Mouse (Mus musculus) neural tube, embryonic 11.5 days (tissue): ENCODE measurements at regions not wholly inside any gene's neighbourhood (a gene's known extent, or its start where the extent isn't known, plus 50 kb on each side); places are given as distances from the start of the nearest gene placed in this dataset.

ENCODE experiments used
- ATAC-seq: fragments of 200-750 bp; cut with Nextera tagmentation; 2 replicates; pipeline ENCODE4 v1.8.0; 2017; ENCODE audit warnings: moderate number of reproducible peaks, mild to moderate bottlenecking, moderate TSS enrichment, moderate library complexity; ENCODE audit not compliant: insufficient read depth, low FRiP score, low TSS enrichment
- DNase-seq: peaks from one replicate; pipeline ENCODE4 v3.0.0-alpha.2; 2015; ENCODE audit warnings: low spot score
- H3K27ac ChIP-seq: fragments of 300-500 bp; sonication (generic); 2 replicates; pipeline ENCODE4 v1.5.1; 2014; ENCODE audit warnings: low read depth, mild to moderate bottlenecking, low read length
- H3K27me3 ChIP-seq: fragments of 300-500 bp; sonication (generic); 2 replicates; pipeline ENCODE4 v1.6.1; 2014; ENCODE audit warnings: mild to moderate bottlenecking, low read length, mixed read lengths; ENCODE audit not compliant: control insufficient read depth, insufficient read depth
- H3K36me3 ChIP-seq: fragments of 300-500 bp; sonication (generic); 2 replicates; pipeline ENCODE4 v1.6.1; 2014; ENCODE audit warnings: mild to moderate bottlenecking, low read length, moderate library complexity, mixed read lengths; ENCODE audit not compliant: control insufficient read depth, insufficient read depth
- H3K4me1 ChIP-seq: fragments of 300-500 bp; sonication (generic); 2 replicates; pipeline ENCODE4 v1.6.1; 2014; ENCODE audit warnings: low read length, mixed read lengths; ENCODE audit not compliant: control insufficient read depth, insufficient read depth
- H3K4me2 ChIP-seq: fragments of 300-500 bp; sonication (generic); 2 replicates; pipeline ENCODE4 v1.6.1; 2014; ENCODE audit warnings: low read depth, mild to moderate bottlenecking, moderate library complexity
- H3K4me3 ChIP-seq: fragments of 300-500 bp; sonication (generic); 2 replicates; pipeline ENCODE4 v1.5.1; 2014; ENCODE audit warnings: low read depth, low read length
- H3K9ac ChIP-seq: fragments of 300-500 bp; sonication (generic); 2 replicates; pipeline ENCODE4 v1.6.1; 2014; ENCODE audit warnings: mild to moderate bottlenecking, low read length
- H3K9me3 ChIP-seq: fragments of 300-500 bp; sonication (generic); 2 replicates; pipeline ENCODE4 v1.6.1; 2016; ENCODE audit warnings: low read length; ENCODE audit not compliant: control insufficient read depth
- WGBS: fragments of 180-500 bp; shearing (Covaris S2); extraction: QIAGEN DNeasy Blood & Tissue Kit; methylation state at CpG from one replicate; pipeline ENCODE4 v1.1.7; 2014; 5-methylcytosine and 5-hydroxymethylcytosine counted together

DNA sequence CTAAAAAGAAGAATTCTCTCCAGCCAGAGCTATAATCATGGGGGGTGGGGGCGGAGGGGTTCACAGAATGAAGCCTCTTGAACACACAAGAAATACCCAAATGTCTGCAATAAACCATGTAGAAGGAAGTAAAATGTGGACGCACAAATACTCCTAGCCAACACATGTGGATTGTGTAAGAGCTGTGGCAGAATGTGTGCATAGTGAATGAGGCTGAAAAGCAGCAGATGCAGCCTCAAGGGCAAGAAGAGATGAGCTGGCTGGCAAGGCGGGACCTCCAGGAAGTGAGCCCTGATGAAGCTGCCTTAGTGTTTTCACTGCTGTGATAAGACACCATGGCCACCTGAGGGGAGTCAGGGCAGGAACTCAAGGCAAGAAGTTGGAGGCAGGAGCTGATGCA is 53.3 kb upstream of the Arhgap28 start:
- Histone ChIP-seq H3K27ac (no peak overlapping the region), H3K4me1 (no peaks in the 10 kb centered on the region), H3K9me3 (no peaks in the 10 kb centered on the region), H3K4me2 (no peak overlapping the region), H3K9ac (no peak overlapping the region), H3K4me3 (no peak overlapping the region), H3K36me3 (no peaks in the 10 kb centered on the region), H3K27me3 (no peaks in the 10 kb centered on the region)
- ATAC-seq = no peak
- 90% methylated on average over 3 of the region's 3 CpGs for WGBS
- DNase-seq = no peak

- no peak overlapping the region for H3K4me2 ChIP-seq
- no peaks in the 10 kb centered on the region for H3K36me3 ChIP-seq
- no peak overlapping the region for H3K4me3 ChIP-seq
- H3K9me3 ChIP-seq = no peaks in the 10 kb centered on the region
- 81% methylated on average over 3 of the region's 3 CpGs for WGBS
- H3K9ac ChIP-seq = no peak overlapping the region
- ATAC-seq (no peak), DNase-seq (no peak)
- H3K27ac ChIP-seq = no peak overlapping the region
- no peaks in the 10 kb centered on the region for H3K27me3 ChIP-seq
- no peaks in the 10 kb centered on the region for H3K4me1 ChIP-seq
These were observed 56.5 kb upstream of the Arhgap28 start for GRCm38 (mm10) chr17:68060455-68060854.

GRCm38 (mm10) chr17:68065751-68066150 is 61.8 kb upstream of the Arhgap28 start:
- H3K9me3 ChIP-seq = no peaks in the 10 kb centered on the region
- H3K27ac ChIP-seq = no peak overlapping the region
- H3K4me1 ChIP-seq = no peaks in the 10 kb centered on the region
- no peaks in the 10 kb centered on the region for H3K27me3 ChIP-seq
- DNase-seq = no peak
- ATAC-seq = no peak
- H3K9ac ChIP-seq = no peak overlapping the region
- H3K4me2 ChIP-seq = no peak overlapping the region
- no peak overlapping the region for H3K4me3 ChIP-seq
- H3K36me3 ChIP-seq = no peaks in the 10 kb centered on the region
- 86% methylated on average over 9 of the region's 9 CpGs for WGBS

GRCm38 (mm10) chr17:68066204-68066603 is 62.3 kb upstream of the Arhgap28 start:
- DNase-seq (no peak), ATAC-seq (no peak)
- Histone ChIP-seq H3K36me3 (no peaks in the 10 kb centered on the region), H3K4me1 (no peaks in the 10 kb centered on the region), H3K27me3 (no peaks in the 10 kb centered on the region), H3K9ac (no peak overlapping the region), H3K4me2 (no peak overlapping the region), H3K4me3 (no peak overlapping the region), H3K9me3 (no peaks in the 10 kb centered on the region), H3K27ac (no peak overlapping the region)
- 95% methylated on average over 2 of the region's 2 CpGs for WGBS

GRCm38 (mm10) chr17:68069008-68069407 is 65.1 kb upstream of the Arhgap28 start:
- no peaks in the 10 kb centered on the region for H3K27me3 ChIP-seq
- 74% methylated on average over 7 of the region's 7 CpGs for WGBS

DNA sequence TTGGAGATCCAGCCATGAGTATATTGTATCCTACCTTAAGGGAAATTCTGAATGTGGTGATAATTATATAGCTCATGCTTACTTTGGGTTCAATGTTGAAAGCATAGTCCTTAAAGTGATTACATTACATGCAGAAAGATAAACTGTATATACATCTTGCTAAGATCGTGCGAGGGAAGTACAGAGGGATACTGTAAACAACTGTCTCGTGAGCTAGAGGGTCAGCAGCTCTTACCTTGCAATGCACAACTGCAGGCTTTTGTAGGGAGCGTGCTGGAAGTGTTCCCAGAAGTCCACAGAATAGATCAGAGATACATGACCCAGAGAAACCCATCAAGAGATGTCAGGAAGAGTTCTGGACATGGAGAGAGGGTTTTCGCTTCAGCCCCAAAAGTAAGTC is 65.6 kb upstream of the Arhgap28 start:
- Histone ChIP-seq H3K27ac (no peak overlapping the region), H3K4me1 (no peaks in the 10 kb centered on the region), H3K9ac (no peak overlapping the region), H3K4me3 (no peak overlapping the region), H3K4me2 (no peak overlapping the region), H3K36me3 (no peaks in the 10 kb centered on the region), H3K9me3 (no peaks in the 10 kb centered on the region), H3K27me3 (no peaks in the 10 kb centered on the region)
- ATAC-seq (no peak), DNase-seq (no peak)
- 89% methylated on average over 5 of the region's 5 CpGs for WGBS

More at GRCm38 (mm10) chr17:68069008-68069407, 65.1 kb upstream of the Arhgap28 start:
- no peak overlapping the region for H3K27ac ChIP-seq
- DNase-seq (no peak), ATAC-seq (no peak)
- no peak overlapping the region for H3K4me3 ChIP-seq
- H3K9ac ChIP-seq = no peak overlapping the region
- no peaks in the 10 kb centered on the region for H3K9me3 ChIP-seq
- H3K4me1 ChIP-seq = no peaks in the 10 kb centered on the region
- H3K36me3 ChIP-seq = no peaks in the 10 kb centered on the region
- H3K4me2 ChIP-seq = no peak overlapping the region

GRCm38 (mm10) chr17:68071472-68071871 is 67.6 kb upstream of the Arhgap28 start:
- no peaks in the 10 kb centered on the region for H3K9me3 ChIP-seq
- H3K4me1 ChIP-seq = no peaks in the 10 kb centered on the region
- DNase-seq (no peak), ATAC-seq (no peak)
- no peak overlapping the region for H3K9ac ChIP-seq
- WGBS = 22% methylated on average over 4 of the region's 4 CpGs
- no peak overlapping the region for H3K4me2 ChIP-seq
- no peaks in the 10 kb centered on the region for H3K27me3 ChIP-seq
- H3K27ac ChIP-seq = no peak overlapping the region
- no peaks in the 10 kb centered on the region for H3K36me3 ChIP-seq
- no peak overlapping the region for H3K4me3 ChIP-seq

GRCm38 (mm10) chr17:68075712-68076111 is 71.8 kb upstream of the Arhgap28 start:
- H3K27me3 ChIP-seq = no peaks in the 10 kb centered on the region
- H3K36me3 ChIP-seq = no peaks in the 10 kb centered on the region
- no peak overlapping the region for H3K27ac ChIP-seq
- H3K4me2 ChIP-seq = no peak overlapping the region
- DNase-seq (no peak), ATAC-seq (no peak)
- H3K9ac ChIP-seq = no peak overlapping the region
- no peaks in the 10 kb centered on the region for H3K4me1 ChIP-seq
- no peak overlapping the region for H3K4me3 ChIP-seq
- no peaks in the 10 kb centered on the region for H3K9me3 ChIP-seq
- WGBS = 84% methylated on average over 2 of the region's 2 CpGs

GRCm38 (mm10) chr17:68078709-68079108 is 74.8 kb upstream of the Arhgap28 start:
- no peaks in the 10 kb centered on the region for H3K4me1 ChIP-seq
- no peak overlapping the region for H3K9ac ChIP-seq
- no peak overlapping the region for H3K4me3 ChIP-seq
- no peak overlapping the region for H3K4me2 ChIP-seq
- ATAC-seq = no peak
- no peaks in the 10 kb centered on the region for H3K9me3 ChIP-seq
- H3K36me3 ChIP-seq = no peaks in the 10 kb centered on the region
- no peaks in the 10 kb centered on the region for H3K27me3 ChIP-seq
- WGBS = 81% methylated on average over 3 of the region's 3 CpGs
- DNase-seq = no peak
- H3K27ac ChIP-seq = no peak overlapping the region
